Mouse (Mus musculus) adrenal gland, adult 2 months (tissue): ENCODE data around the gene Pou2f1. TPM values are rescaled to one million over a fixed set of nuclear protein-coding genes. Genes with fewer than 3 reads are reported as not detected.
A peak's percentile ranks its signal among the peaks of the same experiment; 100 is the strongest.

Experiments
- DNase-seq: peaks from one replicate; pipeline ENCODE4 v3.0.0; 2021
- polyA plus RNA-seq: library from polyadenylated mRNA; depleted of rRNA; stranded (reverse); fragments of >200 nt; gene quantifications from 2 replicates; pipeline ENCODE4 v1.2.3, GENCODE M21; 2012
- total RNA-seq, 2 experiments: library from RNA; stranded (reverse); gene quantifications; 2 replicates each; pipeline ENCODE4 v1.2.3; 2021

Gene Pou2f1
- total and polyA plus RNA-seq, 3 experiments: 13.1 to 22.9 (median 14.0) TPM

DNA sequence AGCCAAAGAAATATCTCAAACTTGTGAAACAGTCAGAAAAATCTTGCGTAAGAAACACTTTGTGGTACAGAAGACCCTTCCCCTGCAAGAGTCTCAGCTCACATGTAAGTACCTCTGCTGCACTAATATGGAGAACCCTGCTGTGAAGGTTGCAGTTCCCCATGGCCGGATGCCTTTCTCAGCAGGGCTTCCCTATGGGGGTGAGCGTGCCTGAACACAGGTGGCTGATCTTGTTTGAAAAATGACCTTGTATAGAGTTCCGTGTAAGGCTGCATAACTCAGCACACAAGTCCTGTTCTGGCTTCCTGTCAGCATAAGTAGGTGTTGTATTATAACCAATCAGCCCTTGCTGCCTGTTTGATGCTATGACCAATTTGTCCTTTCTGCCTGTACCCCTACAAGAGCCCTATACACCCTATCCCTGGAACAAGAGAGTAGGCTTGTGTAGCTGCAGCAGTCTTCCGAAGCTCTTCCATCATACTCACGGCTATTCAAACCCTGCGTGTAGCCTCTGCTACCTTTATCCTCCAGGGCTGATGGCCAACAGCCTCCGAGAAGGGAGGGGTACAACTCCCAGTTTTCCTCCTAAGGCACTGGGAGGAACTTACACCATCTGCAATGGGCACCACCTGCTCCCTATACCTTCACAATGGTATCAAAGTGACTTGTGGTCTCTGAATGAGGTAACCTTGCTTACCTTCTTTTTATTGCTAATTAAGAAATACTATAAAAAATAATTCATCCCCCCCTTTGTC, 120.2 kb downstream of the Pou2f1 start:
- DNase-seq: no peak

- no peak for DNase-seq
Measured at GRCm38 (mm10) chr1:165878751-165879150, 123.7 kb downstream of the Pou2f1 start.

- DNase-seq: no peak
Measured at GRCm38 (mm10) chr1:165875520-165876284, 126.8 kb downstream of the Pou2f1 start.

DNA sequence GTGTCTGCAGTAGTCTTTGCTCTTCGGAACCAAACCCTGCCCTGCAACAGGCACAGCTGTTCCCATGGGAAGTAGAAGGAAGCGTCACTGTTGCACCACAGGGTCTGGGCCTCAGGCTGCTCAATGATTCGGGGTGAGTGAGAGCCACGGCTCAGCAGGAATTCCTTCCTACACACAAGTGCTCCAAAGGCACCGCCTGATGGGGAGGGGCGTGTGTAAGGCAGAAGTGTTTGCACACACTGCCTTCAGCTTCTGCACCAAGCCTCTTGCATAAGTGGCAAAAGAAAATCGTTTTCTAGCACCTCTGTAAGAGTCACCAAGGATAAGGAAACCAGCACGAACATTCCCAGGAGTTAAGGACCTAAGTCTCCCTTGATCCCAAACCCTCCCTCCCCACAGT, 127.8 kb downstream of the Pou2f1 start:
- DNase-seq: no peak

DNA sequence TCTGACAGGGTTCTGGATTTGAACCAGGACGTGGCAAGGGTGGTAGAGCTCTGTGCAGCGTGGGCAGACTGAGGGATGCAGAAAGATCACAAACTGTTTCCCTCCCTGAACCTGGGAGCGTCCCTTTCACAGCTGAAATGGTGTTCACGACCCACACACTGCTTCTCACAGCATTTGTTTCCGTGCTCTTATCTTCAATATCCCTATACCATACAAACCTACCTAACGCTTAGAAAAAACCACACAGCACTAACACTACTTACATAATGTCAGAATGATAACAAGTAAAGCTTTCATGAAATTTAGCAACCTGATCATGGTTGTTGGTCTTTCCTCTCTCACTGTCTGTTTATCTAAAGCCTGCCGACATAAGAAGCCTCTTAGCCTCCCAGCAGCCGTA, 133.8 kb downstream of the Pou2f1 start:
- DNase-seq: no peak

- DNase-seq: no peak
Measured at GRCm38 (mm10) chr1:165866630-165867280, 135.7 kb downstream of the Pou2f1 start.

- DNase-seq: no peak
Measured at GRCm38 (mm10) chr1:165864864-165865795, 137.3 kb downstream of the Pou2f1 start.

DNA sequence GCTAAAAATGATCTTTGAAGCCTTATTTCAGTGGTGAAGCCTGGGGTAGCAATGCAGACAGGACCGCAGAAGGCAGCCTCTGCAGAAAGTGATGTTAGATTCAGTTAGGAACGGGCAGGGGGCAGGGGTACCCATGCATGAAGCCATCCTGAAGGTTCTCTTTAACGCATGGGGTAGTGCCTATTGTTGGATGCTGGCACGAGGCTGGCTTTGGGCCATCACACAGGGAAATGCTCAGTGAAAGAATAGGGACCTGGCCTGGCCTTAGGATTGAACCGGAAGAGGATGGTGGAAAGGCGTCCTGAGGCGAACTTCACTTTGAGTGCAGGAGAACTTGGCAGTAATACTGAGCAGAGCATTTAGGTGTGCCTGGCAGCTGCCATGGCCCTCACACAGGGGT, 140.4 kb downstream of the Pou2f1 start:
- DNase-seq: no peak

DNA sequence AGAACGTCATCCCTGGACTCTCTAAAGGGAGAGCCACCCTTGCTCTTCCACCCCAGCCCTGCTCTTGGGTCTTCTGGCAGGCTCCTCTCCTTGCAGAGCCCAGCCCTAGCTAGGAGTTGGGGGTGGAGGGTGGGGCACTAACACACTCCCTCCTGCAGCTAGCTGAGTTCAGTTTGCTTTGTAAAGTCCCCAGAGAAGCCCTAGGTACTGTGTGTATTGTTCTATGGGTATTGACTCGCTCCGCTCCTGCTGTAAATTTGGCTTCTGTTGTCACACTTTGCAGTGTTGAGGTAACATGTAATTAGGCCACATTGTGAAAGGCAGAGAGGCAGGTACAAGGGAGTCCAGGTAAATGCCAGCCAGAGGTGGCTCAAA, 141.3 kb downstream of the Pou2f1 start:
- no peak for DNase-seq

DNA sequence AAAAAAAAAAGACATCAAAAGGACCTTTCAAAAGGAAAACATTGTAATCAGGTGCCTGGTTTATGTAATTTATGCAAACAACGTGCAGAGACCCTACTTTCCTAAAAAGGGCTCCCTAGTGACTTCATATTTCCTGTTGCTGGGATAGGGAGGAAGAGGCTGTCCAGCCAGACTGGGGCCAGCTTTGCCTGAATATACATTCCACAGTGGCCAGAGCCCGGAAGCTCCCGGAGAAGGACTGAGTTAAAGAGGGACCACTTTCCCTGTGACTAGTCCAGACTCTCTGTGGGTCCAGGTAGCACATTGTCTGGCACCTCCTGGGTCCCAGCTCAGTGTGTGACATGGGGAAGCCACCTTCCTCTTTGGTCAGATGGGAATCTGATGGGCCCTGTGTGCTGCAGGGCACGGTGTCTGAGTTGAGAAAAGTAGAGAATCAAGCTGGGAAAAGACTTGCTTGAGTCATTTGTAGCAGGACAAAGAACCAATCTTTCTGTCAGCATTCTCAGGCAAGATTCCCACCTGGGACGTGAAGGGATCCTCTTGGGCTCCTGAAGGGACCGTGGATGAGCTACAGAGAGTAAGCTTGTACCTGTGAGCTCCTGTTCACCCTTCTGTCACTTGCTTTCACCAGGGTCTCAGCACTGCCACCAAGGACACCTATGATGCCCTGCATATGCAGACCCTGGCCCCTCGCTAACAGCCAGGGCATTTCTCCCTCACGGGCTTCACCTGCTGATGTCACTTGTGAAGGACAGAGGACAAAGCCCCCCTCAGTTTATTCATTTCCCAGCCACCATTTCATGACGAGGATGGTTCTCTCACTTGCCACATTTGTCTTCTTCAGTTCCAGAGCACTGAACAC, 141.9 kb downstream of the Pou2f1 start:
- DNase-seq: no peak

- DNase-seq: no peak
Measured at GRCm38 (mm10) chr1:165858356-165858755, 144.1 kb downstream of the Pou2f1 start.

GRCm38 (mm10) chr1:165857279-165857678, 145.2 kb downstream of the Pou2f1 start:
- DNase-seq: no peak

GRCm38 (mm10) chr1:165855759-165856545, 146.5 kb downstream of the Pou2f1 start:
- DNase-seq: no peak

DNA sequence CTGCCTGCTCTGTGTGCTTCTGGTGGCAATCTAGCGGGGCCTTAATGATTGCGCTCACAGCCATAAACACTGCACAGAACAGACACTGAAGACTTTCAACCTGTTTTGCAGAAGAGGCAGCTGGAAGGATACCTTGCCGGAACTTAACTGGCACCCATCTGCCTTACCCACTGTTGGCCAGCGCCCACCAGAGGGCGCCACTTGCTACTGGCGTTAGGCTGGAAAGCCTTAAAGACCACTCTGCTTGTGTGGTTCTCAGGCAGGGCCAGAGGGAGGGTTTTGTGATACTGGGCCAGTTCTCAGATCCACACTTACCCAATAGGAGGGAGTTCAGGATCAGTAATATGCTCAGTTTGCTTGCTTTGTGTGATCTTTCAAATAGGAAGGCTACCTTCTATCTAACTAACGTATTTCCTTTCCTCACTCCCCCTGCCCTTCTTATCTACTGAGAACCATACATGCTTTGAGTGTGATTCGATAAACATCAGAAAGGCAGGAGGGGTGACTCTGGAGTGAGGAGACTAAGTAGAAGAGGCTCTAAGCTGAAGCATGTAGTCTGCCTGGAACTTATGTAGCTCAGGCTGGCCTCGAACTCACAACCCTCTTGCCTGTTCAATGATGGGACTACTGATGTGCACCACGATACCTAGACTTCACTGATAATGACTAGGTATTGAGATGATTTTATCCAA, 148.6 kb downstream of the Pou2f1 start:
- peak; percentile 60 for DNase-seq

- DNase-seq: no peak
Measured at GRCm38 (mm10) chr1:165853131-165853721, 149.3 kb downstream of the Pou2f1 start.

GRCm38 (mm10) chr1:165852131-165852530, 150.3 kb downstream of the Pou2f1 start:
- no peak for DNase-seq

- no peak for DNase-seq
Measured at GRCm38 (mm10) chr1:165849458-165850445, 152.7 kb downstream of the Pou2f1 start.

DNA sequence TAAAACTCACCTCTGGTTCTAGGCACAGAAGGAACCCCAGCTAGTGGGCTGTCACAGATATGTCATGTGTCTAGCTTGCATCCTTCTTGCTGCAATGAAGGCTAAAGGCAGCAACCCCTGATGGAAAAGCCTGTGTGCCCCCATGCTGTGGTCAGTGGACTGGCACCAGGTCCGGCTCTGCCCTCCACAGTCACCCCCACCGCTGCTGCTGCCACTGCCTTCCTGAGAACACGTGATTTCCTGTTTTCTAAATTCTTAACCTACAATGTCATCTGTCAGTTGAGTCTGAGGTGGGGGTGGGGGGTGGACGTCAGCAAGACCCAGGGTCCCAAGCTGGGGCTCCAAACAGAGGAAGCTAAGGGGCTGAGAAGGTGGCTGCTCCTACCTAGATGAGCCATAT, 153.6 kb downstream of the Pou2f1 start:
- DNase-seq: no peak
